Mouse (Mus musculus): Measurements from ENCODE around the gene Pet117. TPM values are rescaled to one million over a fixed set of nuclear protein-coding genes. Genes with fewer than 3 reads are reported as not detected.

Pet117 gene
- total and polyA plus RNA-seq, 3 experiments: not detected

- H3K27me3 ChIP-seq (ENCODE audit: control insufficient read depth in 1 of 2, insufficient read depth in 2 of 2, low read length in 2 of 2): no peaks in the 10 kb centered on the region
- no peaks in the 10 kb centered on the region; the same call in 1 of the 2 replicates for H3K79me2 ChIP-seq (ENCODE audit: control insufficient read depth, insufficient read depth, low read length, poor library complexity)
- DNase-seq (ENCODE audit: low read depth, low spot score): no peak
- no peaks in the 10 kb centered on the region for H3K4me1 ChIP-seq (ENCODE audit: control insufficient read depth in 1 of 2, insufficient read depth in 2 of 2, low read length in 2 of 2)
- no peak overlapping the region for H3K9ac ChIP-seq (ENCODE audit: control insufficient read depth, low read depth, low read length, poor library complexity, severe bottlenecking)
- H3K27ac ChIP-seq (ENCODE audit: control insufficient read depth, low read depth, low read length): no peak overlapping the region
- TF ChIP-seq CHD2 (IDR thresholded peaks at IDR 0.05; ENCODE audit: low read length) (no peak), UBTF (IDR thresholded peaks at IDR 0.05; ENCODE audit: borderline replicate concordance, insufficient read depth, low read depth, low read length) (no peak), TCF12 (IDR thresholded peaks at IDR 0.05; ENCODE audit: low read depth, low read length) (no peak), E2F4 (IDR thresholded peaks at IDR 0.05; ENCODE audit: borderline replicate concordance, low read depth, low read length) (no peak)
- H3K9me3 ChIP-seq (replicated peaks; ENCODE audit: insufficient read depth, low read length): no peaks in the 10 kb centered on the region
- no peak overlapping the region for H3K4me3 ChIP-seq (ENCODE audit: control insufficient read depth in 1 of 2, insufficient read depth in 1 of 2, low read depth in 2 of 2, low read length in 2 of 2)
- H3K36me3 ChIP-seq (ENCODE audit: control insufficient read depth in 1 of 2, insufficient read depth in 2 of 2, low read length in 2 of 2): peaks cover 0 to 11% of the 10 kb centered on the region in 2 experiments; a peak in 2 of 4 replicates
These were observed 30.7 kb downstream of the Pet117 start for GRCm38 (mm10) chr2:144399531-144399930.

- H3K9me3 ChIP-seq (replicated peaks; ENCODE audit: insufficient read depth, low read length): no peaks in the 10 kb centered on the region
- H3K79me2 ChIP-seq (ENCODE audit: control insufficient read depth, insufficient read depth, low read length, poor library complexity): no peaks in the 10 kb centered on the region; the same call in 1 of the 2 replicates
- no peak overlapping the region for H3K27ac ChIP-seq (ENCODE audit: control insufficient read depth, low read depth, low read length)
- H3K9ac ChIP-seq (ENCODE audit: control insufficient read depth, low read depth, low read length, poor library complexity, severe bottlenecking): no peak overlapping the region
- no peak for TF ChIP-seq RCOR1 (IDR thresholded peaks at IDR 0.05; ENCODE audit: low read depth, low read length)
- no peak for TF ChIP-seq MAFK (IDR thresholded peaks at IDR 0.05; ENCODE audit: borderline replicate concordance, low read depth, low read length)
- TF ChIP-seq JUND (IDR thresholded peaks at IDR 0.05; ENCODE audit: low read depth, low read length): no peak
- no peak for TF ChIP-seq SIN3A (IDR thresholded peaks at IDR 0.05; ENCODE audit: low read length)
- TF ChIP-seq E2F4 (IDR thresholded peaks at IDR 0.05; ENCODE audit: borderline replicate concordance, low read depth, low read length): no peak
- no peak for TF ChIP-seq TAL1 (IDR thresholded peaks at IDR 0.05; ENCODE audit: low read length)
- TF ChIP-seq EP300 (IDR thresholded peaks at IDR 0.05; ENCODE audit: low read depth in 1 of 2, low read length in 2 of 2): no peak
- no peak for TF ChIP-seq USF2 (IDR thresholded peaks at IDR 0.05; ENCODE audit: borderline replicate concordance in 1 of 2, insufficient read depth in 1 of 2, low read depth in 1 of 2, low read length in 2 of 2)
- TF ChIP-seq POLR2A (IDR thresholded peaks at IDR 0.05; ENCODE audit: control insufficient read depth in 1 of 2, insufficient read depth in 1 of 2, low read depth in 1 of 2, low read length in 2 of 2, poor library complexity in 1 of 2): no peak
- no peak for TF ChIP-seq NELFE (IDR thresholded peaks at IDR 0.05; ENCODE audit: low read depth, low read length)
- TF ChIP-seq ETS1 (IDR thresholded peaks at IDR 0.05; ENCODE audit: low read depth, low read length): no peak
- TF ChIP-seq CHD1 (IDR thresholded peaks at IDR 0.05; ENCODE audit: low read depth, low read length): no peak
- no peak for TF ChIP-seq CTCF (IDR thresholded peaks at IDR 0.05 in 2 of 3, conservative IDR thresholded peaks at IDR 0.05 in 1 of 3; ENCODE audit: control insufficient read depth in 1 of 3, insufficient read depth in 1 of 3, low read depth in 2 of 3, low read length in 3 of 3, poor library complexity in 1 of 3, severe bottlenecking in 1 of 3)
- TF ChIP-seq ZKSCAN1 (IDR thresholded peaks at IDR 0.05; ENCODE audit: low read depth, low read length): no peak
- TF ChIP-seq GATA1 (IDR thresholded peaks at IDR 0.05; ENCODE audit: low read depth, low read length): no peak
- no peak for TF ChIP-seq TBP (IDR thresholded peaks at IDR 0.05; ENCODE audit: low read depth, low read length)
- no peak for TF ChIP-seq POLR2AphosphoS2 (IDR thresholded peaks at IDR 0.05; ENCODE audit: low read length)
- TF ChIP-seq UBTF (IDR thresholded peaks at IDR 0.05; ENCODE audit: borderline replicate concordance, insufficient read depth, low read depth, low read length): no peak
- H3K4me1 ChIP-seq (ENCODE audit: control insufficient read depth in 1 of 2, insufficient read depth in 2 of 2, low read length in 2 of 2): no peaks in the 10 kb centered on the region
- peaks cover 0 to 7% of the 10 kb centered on the region in 2 experiments; a peak in 2 of 4 replicates for H3K36me3 ChIP-seq (ENCODE audit: control insufficient read depth in 1 of 2, insufficient read depth in 2 of 2, low read length in 2 of 2)
- no peak overlapping the region for H3K4me3 ChIP-seq (ENCODE audit: control insufficient read depth in 1 of 2, insufficient read depth in 1 of 2, low read depth in 2 of 2, low read length in 2 of 2)
- DNase-seq (ENCODE audit: low read depth, low spot score): no peak
- H3K27me3 ChIP-seq (ENCODE audit: control insufficient read depth in 1 of 2, insufficient read depth in 2 of 2, low read length in 2 of 2): no peaks in the 10 kb centered on the region
These were observed 31.9 kb downstream of the Pet117 start for GRCm38 (mm10) chr2:144400659-144401058.

Measured in MEL (cell line).